Mouse (Mus musculus): ENCODE measurements around the gene Nfkbia. TPM values are rescaled to one million over a fixed set of nuclear protein-coding genes. Genes with fewer than 3 reads are reported as not detected.

Gene Nfkbia
- 10 to 100 TPM; 34.0 to 43.0 TPM for total RNA-seq (2021)
- long read RNA-seq, transcript Nfkbia-201 (6 exons, 1,578 nt): major isoform, 57 of 62 reads
- long read RNA-seq, partial matches to known transcripts: 4 of 62 reads
- long read RNA-seq, other reads (novel, unspliced or antisense): 1 of 62 reads

DNA sequence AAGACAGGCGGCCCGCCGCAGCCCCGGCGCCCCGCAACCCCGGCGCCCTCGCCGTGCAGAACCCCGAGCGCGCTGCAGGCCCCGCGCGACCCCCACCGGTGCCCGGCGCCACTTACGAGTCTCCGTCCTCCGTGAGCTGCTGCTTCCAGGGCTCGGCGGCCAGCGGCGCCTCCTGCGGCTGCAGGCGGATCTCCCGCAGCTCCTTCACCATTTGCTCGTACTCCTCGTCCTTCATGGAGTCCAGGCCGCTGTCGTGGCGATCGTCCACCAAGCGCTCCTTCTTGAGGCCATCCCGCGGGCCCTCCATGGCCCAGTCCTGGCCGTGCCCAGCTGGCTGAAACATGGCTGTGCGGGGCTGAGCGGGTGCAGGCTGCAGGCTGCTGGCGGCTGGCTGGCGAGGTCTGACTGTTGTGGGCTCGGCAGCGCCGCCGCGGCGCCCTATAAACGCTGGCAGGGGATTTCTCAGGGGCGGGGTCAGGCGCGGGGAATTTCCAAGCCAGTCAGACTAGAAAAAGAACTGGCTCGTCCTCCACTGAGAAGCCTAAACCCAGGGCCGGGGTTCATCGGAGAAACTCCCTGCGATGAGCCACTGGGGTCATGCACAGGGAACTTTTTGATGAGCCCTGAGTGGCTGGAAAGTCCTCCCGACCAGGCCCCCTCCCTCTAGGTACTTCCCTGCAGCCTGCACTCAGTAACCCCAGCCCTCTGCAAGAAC is at the start of gene Nfkbia:
Nfkbia (minus strand) TSS at position 464 of the 715 bp plus-strand sequence.
- peak; percentile 93 to 95 for DNase-seq (ENCODE audit: low spot score in 2 of 2)

GRCm38 (mm10) chr12:55539157-55539556 is 46.7 kb upstream of the Nfkbia start:
- no peak for DNase-seq (ENCODE audit: low spot score in 2 of 2)

DNA sequence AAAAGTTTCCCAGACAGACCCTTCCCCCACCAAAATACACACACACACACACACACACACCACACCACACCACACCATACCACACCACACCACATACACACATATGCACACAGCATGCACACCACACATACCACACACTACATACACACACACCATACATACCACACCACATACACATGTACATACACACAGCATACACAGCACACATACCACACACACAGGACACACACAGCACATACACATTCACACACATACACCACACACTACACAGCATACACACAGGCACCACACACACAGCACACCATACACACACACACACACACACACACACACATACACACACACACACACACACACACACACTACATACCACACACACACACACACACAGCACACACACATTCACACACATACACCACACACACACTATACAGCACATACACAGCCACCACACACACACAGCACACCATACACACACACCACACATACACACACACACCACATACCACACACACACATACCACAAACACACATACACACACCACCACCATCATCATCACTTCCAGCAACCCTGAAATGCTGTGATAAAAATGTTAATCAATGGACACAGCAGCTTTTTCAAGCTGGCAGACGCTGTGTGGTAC is 46.0 kb upstream of the Nfkbia start:
- DNase-seq (ENCODE audit: low spot score in 2 of 2): no peak

GRCm38 (mm10) chr12:55537742-55538141 is 45.3 kb upstream of the Nfkbia start:
- no peak for DNase-seq (ENCODE audit: low spot score in 2 of 2)

GRCm38 (mm10) chr12:55536537-55537135 is 44.2 kb upstream of the Nfkbia start:
- DNase-seq (ENCODE audit: low spot score in 2 of 2): peak; percentile 22 to 42

DNA sequence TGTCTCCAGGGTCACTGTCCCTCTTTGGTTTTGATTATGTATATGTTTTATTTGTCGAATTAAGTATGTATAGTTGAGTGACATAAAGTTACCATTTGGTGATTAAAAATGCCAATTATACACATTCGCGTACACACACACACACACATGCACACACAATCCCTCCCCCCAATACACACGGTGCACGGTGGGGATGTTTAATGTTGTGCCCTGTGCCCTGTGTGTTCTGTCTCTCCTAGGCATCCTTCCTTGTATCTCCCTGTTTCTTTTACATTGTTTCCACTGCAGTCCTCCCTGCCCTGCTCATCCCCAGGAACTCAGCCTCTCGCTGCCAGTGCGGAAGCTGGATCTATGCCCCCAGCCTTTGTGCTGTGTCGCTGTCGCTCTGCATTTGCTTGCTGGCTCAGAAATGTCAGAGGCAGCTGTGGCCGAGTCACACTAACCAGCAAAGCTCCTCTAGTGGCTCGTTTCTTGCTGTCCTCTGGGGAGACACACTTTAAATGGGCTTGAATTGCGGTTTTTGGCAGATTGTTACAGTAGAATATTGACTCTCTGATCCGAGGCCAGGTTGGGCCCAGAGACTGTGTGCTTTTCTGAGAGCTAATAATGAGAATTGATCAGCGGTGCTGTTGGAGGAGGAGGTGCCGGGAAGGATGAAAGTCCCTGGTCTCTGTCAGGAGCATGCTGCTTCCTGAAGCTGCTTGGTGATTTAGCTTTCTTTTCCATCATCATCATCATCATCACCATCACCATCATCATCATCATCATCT is 34.7 kb upstream of the Nfkbia start:
- peak; percentile 30 to 44 for DNase-seq (ENCODE audit: low spot score in 2 of 2)

DNA sequence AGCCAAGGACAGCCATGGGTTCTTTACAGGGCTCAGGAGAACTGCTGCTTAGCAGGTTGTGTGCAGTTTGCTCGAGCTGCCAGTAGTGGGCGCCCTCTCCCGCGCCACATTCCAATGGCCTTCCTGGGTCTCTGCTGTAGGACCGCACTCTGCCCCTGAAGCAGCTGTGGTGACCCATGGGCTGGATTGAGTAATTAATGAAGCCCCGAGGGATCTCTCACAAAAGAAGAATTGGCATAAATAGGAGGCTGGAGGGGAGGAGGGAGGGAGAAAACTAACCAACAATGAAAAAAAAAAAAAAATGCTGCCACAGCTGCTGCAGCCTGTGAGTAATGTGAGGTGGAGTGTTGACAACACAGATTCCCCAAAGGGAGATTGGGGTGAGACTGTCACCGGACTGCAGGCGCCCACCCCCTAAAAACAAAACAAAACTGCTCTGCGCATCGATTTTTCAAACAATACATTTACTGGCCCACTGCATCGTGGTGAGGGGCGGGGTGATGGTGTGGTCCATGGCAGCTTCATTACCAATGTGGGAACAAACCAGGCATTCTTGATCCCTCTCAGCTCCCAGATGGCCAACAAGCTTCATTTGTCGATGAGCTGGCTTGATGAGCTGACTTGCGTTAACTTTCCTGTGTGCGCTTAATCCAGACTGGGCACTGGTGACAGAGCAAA is 25.8 kb upstream of the Nfkbia start:
- DNase-seq (ENCODE audit: low spot score in 2 of 2): peak; percentile 67 to 80

- DNase-seq (ENCODE audit: low spot score in 2 of 2): no peak
Measured at GRCm38 (mm10) chr12:55508817-55509216, 16.4 kb upstream of the Nfkbia start.

DNA sequence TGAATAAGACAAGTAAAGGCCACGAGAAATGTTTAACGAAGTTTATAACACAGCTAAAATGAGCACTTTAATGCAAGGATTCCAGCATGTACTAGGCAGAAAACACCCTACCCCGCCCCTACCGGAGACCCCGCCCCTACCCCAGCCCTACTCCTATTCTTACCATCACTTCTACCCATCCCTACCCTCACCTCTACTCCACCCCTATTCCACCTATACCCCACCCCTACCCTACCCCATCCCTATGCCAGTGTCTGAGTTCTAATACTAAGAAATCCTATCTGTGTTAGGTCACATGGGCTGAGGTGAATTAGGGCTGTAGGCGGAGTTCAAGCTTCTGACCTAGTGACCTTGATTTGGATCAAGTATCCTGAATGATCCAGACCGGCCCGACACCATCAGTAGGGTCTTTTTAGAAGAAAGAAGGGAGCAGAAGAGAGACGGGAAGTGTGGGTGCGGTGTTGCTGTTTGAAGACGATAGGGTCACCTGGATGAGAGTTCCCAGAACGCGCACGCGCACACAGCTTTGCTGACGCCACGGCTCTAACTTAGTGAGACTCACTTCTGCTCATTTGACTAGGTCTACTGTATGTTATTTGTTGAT is 15.0 kb upstream of the Nfkbia start:
- DNase-seq (ENCODE audit: low spot score in 2 of 2): no peak

DNA sequence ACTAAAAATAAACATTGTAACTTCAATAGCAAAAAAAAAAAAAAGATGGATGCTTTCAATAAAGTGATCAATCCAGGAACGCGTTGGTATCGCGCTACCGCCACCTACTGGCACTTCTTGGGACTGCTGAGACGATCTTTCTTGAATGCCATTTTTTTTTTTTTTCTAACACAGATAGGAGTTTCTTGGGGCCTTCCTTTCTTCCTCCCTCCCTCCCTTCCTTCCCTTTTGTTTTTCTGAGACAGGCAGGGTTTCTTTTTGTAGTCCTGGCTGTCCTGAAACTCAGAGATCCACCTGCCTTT is 13.5 kb upstream of the Nfkbia start:
- peak; percentile 69 to 72 for DNase-seq (ENCODE audit: low spot score in 2 of 2)

GRCm38 (mm10) chr12:55505314-55506028 is 13.0 kb upstream of the Nfkbia start:
- DNase-seq (ENCODE audit: low spot score in 2 of 2): no peak

DNA sequence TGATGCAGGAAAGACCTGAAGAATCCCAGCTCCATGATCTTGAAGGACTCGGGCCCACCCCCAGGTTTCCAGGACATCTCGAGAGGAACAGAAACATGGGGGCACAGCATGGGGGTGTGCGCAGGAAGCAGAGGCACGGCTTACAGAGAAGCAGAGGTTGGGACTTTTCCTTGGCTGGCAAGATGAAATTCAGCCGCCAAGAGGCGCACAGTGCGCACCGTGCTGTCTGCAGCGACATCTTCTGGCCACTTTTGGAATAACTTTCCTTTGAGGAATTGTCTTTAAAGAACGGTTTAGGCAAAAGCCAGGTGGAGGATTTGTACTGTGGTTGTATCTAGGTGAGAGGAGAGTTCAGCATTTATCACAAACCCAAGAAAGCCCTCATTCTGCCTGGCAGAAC is 6.6 kb upstream of the Nfkbia start:
- peak; percentile 84 to 85 for DNase-seq (ENCODE audit: low spot score in 2 of 2)

DNA sequence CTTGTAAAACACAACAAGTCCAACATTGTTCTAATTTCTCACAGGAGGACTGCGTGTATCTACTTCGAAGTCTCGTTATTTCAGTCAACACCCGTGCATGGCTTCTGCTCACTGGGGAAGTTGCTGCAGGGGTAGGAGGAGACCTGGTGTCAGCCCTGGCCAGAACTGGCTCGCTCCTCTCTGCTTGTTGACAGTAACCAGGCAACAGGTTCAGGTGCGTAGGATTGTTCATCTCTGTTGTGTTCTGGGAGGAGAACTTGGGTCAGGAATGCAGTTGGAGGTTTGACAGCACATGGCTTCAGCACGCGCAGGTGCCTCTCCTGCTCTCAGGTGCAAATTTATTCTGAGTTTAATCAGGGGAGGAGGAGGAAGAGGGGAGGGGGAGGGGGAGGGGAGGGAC is 5.3 kb upstream of the Nfkbia start:
- DNase-seq (ENCODE audit: low spot score in 2 of 2): no peak

- no peak for DNase-seq (ENCODE audit: low spot score in 2 of 2)
Measured at GRCm38 (mm10) chr12:55495902-55496605, 3.6 kb upstream of the Nfkbia start.

DNA sequence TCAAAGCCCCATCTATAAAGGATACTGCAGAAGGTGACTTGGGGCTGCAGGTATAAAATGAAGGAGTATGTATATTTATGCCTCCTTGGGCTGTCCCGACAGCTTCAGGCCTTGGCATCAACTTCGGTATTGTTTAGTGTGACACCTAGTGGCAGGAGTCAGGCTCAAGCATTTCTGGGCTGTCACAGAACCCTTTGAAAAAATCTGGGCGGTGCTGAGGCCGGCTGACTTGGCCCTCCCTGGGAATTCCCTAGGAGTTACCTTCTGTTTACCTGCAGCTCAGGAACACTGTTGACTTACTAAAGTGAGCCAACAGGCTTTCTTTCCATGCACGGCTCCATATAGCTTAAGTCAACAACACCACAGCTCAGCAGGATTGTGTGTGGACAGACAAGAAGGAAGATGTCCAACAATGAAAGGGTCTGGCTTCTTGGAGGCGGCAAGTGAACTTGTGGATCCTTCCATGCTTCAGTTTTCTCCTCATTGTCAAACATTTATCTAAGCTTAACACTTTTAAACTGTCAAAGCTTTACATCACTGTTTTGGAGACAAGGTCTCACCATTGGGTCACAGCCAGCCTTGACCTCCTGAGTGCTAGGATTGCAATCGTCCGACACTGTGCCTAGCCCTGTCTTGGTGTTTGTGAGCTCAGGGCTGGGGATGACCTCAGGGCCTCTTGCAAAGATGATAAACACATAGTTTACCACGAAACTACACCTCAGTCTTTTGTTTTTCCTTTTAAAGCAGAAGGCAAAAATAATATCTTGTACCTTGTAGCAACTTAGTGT is 2.9 kb upstream of the Nfkbia start:
- peak; percentile 58 to 69 for DNase-seq (ENCODE audit: low spot score in 2 of 2)

DNA sequence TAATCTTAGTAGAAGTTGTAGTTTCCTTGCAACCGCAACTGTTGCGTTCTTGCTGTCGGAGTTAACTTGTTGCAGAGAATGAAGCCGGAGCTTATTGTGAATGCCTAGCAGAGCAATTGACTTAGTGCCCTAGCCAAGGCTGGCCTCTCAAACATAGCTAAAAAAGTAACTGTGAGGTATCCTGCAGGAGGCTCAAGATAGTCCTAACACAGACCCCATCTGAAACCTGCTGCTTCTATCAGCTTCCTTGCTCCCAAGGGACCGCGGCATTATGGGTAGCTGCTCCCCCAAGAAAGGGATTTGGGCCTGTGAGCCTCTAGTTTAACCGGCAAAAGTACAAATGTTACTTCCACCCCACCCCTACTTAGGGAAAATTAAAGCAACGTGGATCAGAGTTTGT is 934 bp upstream of the Nfkbia start:
- DNase-seq (ENCODE audit: low spot score in 2 of 2): no peak

DNA sequence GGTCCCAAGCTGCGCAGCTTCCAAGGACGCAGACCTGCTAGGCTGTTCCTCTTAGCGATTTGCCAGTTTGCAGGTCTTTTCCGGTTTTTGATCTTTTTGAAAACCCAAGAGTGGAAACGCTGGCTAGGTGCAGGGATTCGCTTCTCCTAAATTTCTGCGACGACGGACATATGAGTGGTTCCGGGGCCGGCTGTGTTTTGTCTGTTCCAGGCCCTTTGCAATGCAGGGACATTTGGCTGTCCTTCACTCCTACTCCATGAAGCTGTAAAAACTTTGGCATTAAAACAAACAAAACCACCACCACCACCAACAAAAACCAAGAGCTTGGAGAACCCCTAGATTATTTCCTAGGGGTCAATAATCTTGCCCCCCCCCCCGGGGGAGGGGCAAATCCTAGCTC is 494 bp upstream of the Nfkbia start:
- no peak for DNase-seq (ENCODE audit: low spot score in 2 of 2)

DNA sequence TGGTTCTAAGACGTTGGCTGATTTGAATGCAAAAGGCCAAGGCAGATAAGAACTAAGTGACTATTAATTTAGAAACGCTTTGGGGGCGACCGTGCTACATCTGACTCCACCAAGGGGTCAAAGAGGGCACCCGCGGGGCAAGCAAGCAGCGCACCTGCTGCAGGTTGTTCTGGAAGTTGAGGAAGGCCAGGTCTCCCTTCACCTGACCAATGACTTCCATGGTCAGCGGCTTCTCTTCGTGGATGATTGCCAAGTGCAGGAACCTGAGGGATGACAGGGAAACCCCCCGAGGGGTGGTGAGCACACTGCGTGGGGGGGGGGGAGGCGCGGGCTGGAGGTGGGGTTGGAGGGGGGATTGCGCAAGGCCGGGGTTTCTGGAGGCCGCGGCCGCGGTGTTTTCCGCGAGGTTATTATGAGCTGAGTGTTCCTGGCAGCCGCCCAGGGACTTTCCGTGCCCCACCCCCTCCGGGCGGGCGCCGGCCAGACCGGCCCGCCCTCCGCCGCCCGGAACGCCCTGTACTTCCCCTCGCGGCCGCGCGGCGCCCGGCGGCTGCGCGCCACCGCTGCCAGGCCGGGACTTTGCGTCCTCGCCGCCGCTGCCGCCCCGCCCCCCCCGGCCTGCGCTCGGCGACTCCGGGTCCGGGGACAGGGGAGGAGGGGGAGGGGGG is 797 bp downstream of the Nfkbia start:
- peak; percentile 91 to 94 for DNase-seq (ENCODE audit: low spot score in 2 of 2)

All from layer of hippocampus, postnatal 10 days (tissue).